Mouse (Mus musculus) liver, embryonic 13.5 days (tissue): ENCODE results near the gene Ttll5. TPM values are rescaled to one million over a fixed set of nuclear protein-coding genes. Genes with fewer than 3 reads are reported as not detected.

ENCODE experiments used
- ATAC-seq: fragments of 200-750 bp; cut with Nextera tagmentation; 2 replicates; pipeline ENCODE4 v1.8.0; 2017; ENCODE audit warnings: low read depth, mild to moderate bottlenecking, moderate number of reproducible peaks, moderate library complexity
- DNase-seq: peaks from one replicate; pipeline ENCODE4 v3.0.0; 2022
- H3K27ac ChIP-seq: fragments of 300-500 bp; sonication (generic); 2 replicates; pipeline ENCODE4 v1.5.1; 2015; ENCODE audit warnings: moderate library complexity, mild to moderate bottlenecking, inconsistent platforms
- H3K27me3 ChIP-seq: fragments of 300-500 bp; sonication (generic); 2 replicates; pipeline ENCODE4 v1.6.1; 2015; ENCODE audit warnings: mild to moderate bottlenecking, inconsistent platforms
- H3K36me3 ChIP-seq: fragments of 300-500 bp; sonication (generic); 2 replicates; pipeline ENCODE4 v1.6.1; 2015; ENCODE audit warnings: mild to moderate bottlenecking, inconsistent platforms
- H3K4me1 ChIP-seq: fragments of 300-500 bp; sonication (generic); replicated peaks from 2 replicates; pipeline ENCODE4 v1.6.1; 2015; ENCODE audit warnings: inconsistent platforms
- H3K4me2 ChIP-seq: fragments of 300-500 bp; sonication (generic); 2 replicates; pipeline ENCODE4 v1.6.1; 2015; ENCODE audit warnings: inconsistent platforms, mild to moderate bottlenecking, moderate library complexity
- H3K4me3 ChIP-seq: fragments of 300-500 bp; sonication (generic); replicated peaks from 2 replicates; pipeline ENCODE4 v1.5.1; 2015; ENCODE audit warnings: mild to moderate bottlenecking, inconsistent platforms
- H3K9ac ChIP-seq: fragments of 300-500 bp; sonication (generic); 2 replicates; pipeline ENCODE4 v1.6.1; 2015; ENCODE audit warnings: mild to moderate bottlenecking, inconsistent platforms
- H3K9me3 ChIP-seq: fragments of 300-500 bp; sonication (generic); replicated peaks from 2 replicates; pipeline ENCODE4 v1.6.1; 2016; ENCODE audit warnings: inconsistent platforms
- WGBS: fragments of 180-500 bp; shearing (Covaris S2); methylation state at CpG from one replicate; pipeline ENCODE4 v1.1.7; 2015; ENCODE audit not compliant: insufficient replicate concordance; 5-methylcytosine and 5-hydroxymethylcytosine counted together
- polyA plus RNA-seq: library from polyadenylated mRNA; unstranded; fragments of >200 nt; fragmentation: Nextera tagmentation; extraction: Ambion mirVana; gene quantifications from 2 replicates; pipeline ENCODE4 v1.2.1, GENCODE M21; 2015

Ttll5 gene
- polyA plus RNA-seq, 1 experiment from 2014 or later: 5.0 TPM

GRCm38 (mm10) chr12:86056976-86057375 lies 232.5 kb downstream of the Ttll5 start:
- Histone ChIP-seq H3K27ac (no peak overlapping the region), H3K4me1 (peaks cover 5% of the 10 kb centered on the region), H3K9me3 (no peaks in the 10 kb centered on the region), H3K9ac (no peak overlapping the region), H3K27me3 (no peaks in the 10 kb centered on the region), H3K36me3 (no peaks in the 10 kb centered on the region), H3K4me2 (no peak overlapping the region), H3K4me3 (no peak overlapping the region)
- ATAC-seq (no peak), DNase-seq (no peak)
- 76% methylated on average over 8 of the region's 8 CpGs for WGBS

GRCm38 (mm10) chr12:86057516-86057915 lies 233.1 kb downstream of the Ttll5 start:
- WGBS: 75% methylated on average over 8 of the region's 8 CpGs
- H3K4me1 ChIP-seq: peaks cover 5% of the 10 kb centered on the region
- H3K27me3 ChIP-seq: no peaks in the 10 kb centered on the region
- no peak overlapping the region for H3K4me3 ChIP-seq
- H3K9me3 ChIP-seq: no peaks in the 10 kb centered on the region
- H3K9ac ChIP-seq: no peak overlapping the region
- H3K4me2 ChIP-seq: no peak overlapping the region
- H3K36me3 ChIP-seq: no peaks in the 10 kb centered on the region
- no peak for ATAC-seq
- no peak overlapping the region for H3K27ac ChIP-seq
- DNase-seq: no peak

GRCm38 (mm10) chr12:86059341-86059740 lies 234.9 kb downstream of the Ttll5 start:
- ATAC-seq (no peak), DNase-seq (no peak)
- H3K4me2 ChIP-seq: no peak overlapping the region
- H3K4me3 ChIP-seq: no peak overlapping the region
- H3K36me3 ChIP-seq: no peaks in the 10 kb centered on the region
- H3K4me1 ChIP-seq: peaks cover 5% of the 10 kb centered on the region
- no peak overlapping the region for H3K27ac ChIP-seq
- H3K27me3 ChIP-seq: no peaks in the 10 kb centered on the region
- no peaks in the 10 kb centered on the region for H3K9me3 ChIP-seq
- 76% methylated on average over 6 of the region's 6 CpGs for WGBS
- no peak overlapping the region for H3K9ac ChIP-seq

GRCm38 (mm10) chr12:86064796-86065195 lies 240.3 kb downstream of the Ttll5 start:
- H3K4me1 ChIP-seq: peaks cover 5% of the 10 kb centered on the region
- H3K4me2 ChIP-seq: no peak overlapping the region
- H3K27me3 ChIP-seq: no peaks in the 10 kb centered on the region
- no peak overlapping the region for H3K9ac ChIP-seq
- H3K27ac ChIP-seq: no peak overlapping the region; the same call in 1 of the 2 replicates
- H3K4me3 ChIP-seq: no peak overlapping the region
- no peaks in the 10 kb centered on the region for H3K36me3 ChIP-seq
- DNase-seq (no peak), ATAC-seq (no peak)
- no peaks in the 10 kb centered on the region for H3K9me3 ChIP-seq

- Histone ChIP-seq H3K27ac (no peak overlapping the region), H3K4me1 (no peaks in the 10 kb centered on the region), H3K9ac (no peak overlapping the region), H3K4me2 (no peak overlapping the region), H3K36me3 (no peaks in the 10 kb centered on the region), H3K9me3 (no peaks in the 10 kb centered on the region), H3K4me3 (no peak overlapping the region), H3K27me3 (peaks cover 12% of the 10 kb centered on the region)
- WGBS: 71% methylated on average over 6 of the region's 6 CpGs
- DNase-seq (no peak), ATAC-seq (no peak)
Measured at GRCm38 (mm10) chr12:86071432-86071831, 247.0 kb downstream of the Ttll5 start.

GRCm38 (mm10) chr12:86074681-86075080 lies 250.2 kb downstream of the Ttll5 start:
- H3K27me3 ChIP-seq: peaks cover 44% of the 10 kb centered on the region
- H3K9me3 ChIP-seq: no peaks in the 10 kb centered on the region
- H3K4me3 ChIP-seq: no peak overlapping the region
- DNase-seq (no peak), ATAC-seq (no peak)
- no peaks in the 10 kb centered on the region for H3K36me3 ChIP-seq
- H3K4me2 ChIP-seq: no peak overlapping the region
- no peaks in the 10 kb centered on the region; the same call in 1 of the 2 replicates for H3K4me1 ChIP-seq
- WGBS: 68% methylated on average over 12 of the region's 12 CpGs
- no peak overlapping the region for H3K27ac ChIP-seq
- H3K9ac ChIP-seq: no peak overlapping the region

- Histone ChIP-seq H3K4me3 (no peak overlapping the region), H3K9ac (no peak overlapping the region), H3K4me1 (no peaks in the 10 kb centered on the region; the same call in 1 of the 2 replicates), H3K9me3 (no peaks in the 10 kb centered on the region), H3K4me2 (no peak overlapping the region), H3K27ac (no peak overlapping the region), H3K36me3 (no peaks in the 10 kb centered on the region), H3K27me3 (peaks cover 50% of the 10 kb centered on the region)
- no peak for ATAC-seq
- no peak for DNase-seq
- WGBS: 71% methylated on average over 7 of the region's 7 CpGs
Measured at GRCm38 (mm10) chr12:86075358-86075757, 250.9 kb downstream of the Ttll5 start.

- DNase-seq (no peak), ATAC-seq (no peak)
- Histone ChIP-seq H3K4me1 (no peaks in the 10 kb centered on the region; the same call in 1 of the 2 replicates), H3K36me3 (no peaks in the 10 kb centered on the region), H3K4me2 (peak overlapping the region; percentile 11), H3K27me3 (peaks cover 61% of the 10 kb centered on the region), H3K27ac (no peak overlapping the region), H3K4me3 (no peak overlapping the region; the same call in 1 of the 2 replicates), H3K9ac (no peak overlapping the region), H3K9me3 (no peaks in the 10 kb centered on the region)
- 29% methylated on average over 13 of the region's 13 CpGs for WGBS
Measured at GRCm38 (mm10) chr12:86076321-86076901, 252.0 kb downstream of the Ttll5 start.

- H3K36me3 ChIP-seq: no peaks in the 10 kb centered on the region
- WGBS: 46% methylated on average over 8 of the region's 8 CpGs
- peak overlapping the region; percentile 59 for H3K4me3 ChIP-seq
- H3K4me1 ChIP-seq: peaks cover 2% of the 10 kb centered on the region
- no peaks in the 10 kb centered on the region for H3K9me3 ChIP-seq
- DNase-seq (no peak), ATAC-seq (no peak)
- H3K9ac ChIP-seq: peak overlapping the region; percentile 36; the same call in 1 of the 2 replicates
- peak overlapping the region; percentile 79 for H3K4me2 ChIP-seq
- peaks cover 70% of the 10 kb centered on the region for H3K27me3 ChIP-seq
- no peak overlapping the region for H3K27ac ChIP-seq
Measured at GRCm38 (mm10) chr12:86077322-86077721, 252.9 kb downstream of the Ttll5 start.

- Histone ChIP-seq H3K36me3 (no peaks in the 10 kb centered on the region), H3K27me3 (peaks cover 74% of the 10 kb centered on the region), H3K27ac (no peak overlapping the region), H3K4me2 (peak overlapping the region; percentile 79), H3K9me3 (no peaks in the 10 kb centered on the region), H3K4me1 (peaks cover 4% of the 10 kb centered on the region), H3K9ac (peak overlapping the region; percentile 36), H3K4me3 (peak overlapping the region; percentile 59)
- ATAC-seq (no peak), DNase-seq (no peak)
- 36% methylated on average over 11 of the region's 11 CpGs for WGBS
Measured at GRCm38 (mm10) chr12:86077736-86078135, 253.3 kb downstream of the Ttll5 start.

- Histone ChIP-seq H3K9ac (peak overlapping the region; percentile 45), H3K36me3 (no peaks in the 10 kb centered on the region), H3K4me2 (peak overlapping the region; percentile 79), H3K4me3 (peak overlapping the region; percentile 59), H3K27me3 (peaks cover 78% of the 10 kb centered on the region), H3K4me1 (peaks cover 7% of the 10 kb centered on the region), H3K27ac (no peak overlapping the region), H3K9me3 (no peaks in the 10 kb centered on the region)
- no peak for ATAC-seq
- DNase-seq: no peak
- 46% methylated on average over 9 of the region's 9 CpGs for WGBS
Measured at GRCm38 (mm10) chr12:86078176-86078552, 253.7 kb downstream of the Ttll5 start.

GRCm38 (mm10) chr12:86078553-86079201 lies 254.2 kb downstream of the Ttll5 start, which contains the start of gene Tgfb3:
Tgfb3 (minus strand) TSS chr12:86079041.
- H3K36me3 ChIP-seq: no peaks in the 10 kb centered on the region
- peaks cover 78% of the 10 kb centered on the region for H3K27me3 ChIP-seq
- H3K9ac ChIP-seq: peak within 1 kb of the TSS; percentile 65
- peak within 1 kb of the TSS; percentile 59 for H3K4me3 ChIP-seq
- no peak within 1 kb of the TSS; the same call in 1 of the 2 replicates for H3K27ac ChIP-seq
- H3K4me1 ChIP-seq: peaks cover 7% of the 10 kb centered on the region
- peak; percentile 47 for ATAC-seq
- H3K9me3 ChIP-seq: no peaks in the 10 kb centered on the region
- 2% methylated on average over 25 of the region's 25 CpGs for WGBS
- peak within 1 kb of the TSS; percentile 79 for H3K4me2 ChIP-seq
- no peak for DNase-seq
